Mouse (Mus musculus) liver, postnatal 0 days (tissue): ENCODE data around the gene Htr3b.

Source experiments
- CTCF ChIP-seq: sonication (generic); IDR thresholded peaks from 2 replicates; pipeline ENCODE4 v1.5.1; 2016; ENCODE audit warnings: antibody characterized with exemption, low read depth
- EP300 ChIP-seq: IDR thresholded peaks from 2 replicates; pipeline ENCODE4 v1.6.1; 2016; ENCODE audit warnings: antibody characterized with exemption, low read depth, mild to moderate bottlenecking

DNA sequence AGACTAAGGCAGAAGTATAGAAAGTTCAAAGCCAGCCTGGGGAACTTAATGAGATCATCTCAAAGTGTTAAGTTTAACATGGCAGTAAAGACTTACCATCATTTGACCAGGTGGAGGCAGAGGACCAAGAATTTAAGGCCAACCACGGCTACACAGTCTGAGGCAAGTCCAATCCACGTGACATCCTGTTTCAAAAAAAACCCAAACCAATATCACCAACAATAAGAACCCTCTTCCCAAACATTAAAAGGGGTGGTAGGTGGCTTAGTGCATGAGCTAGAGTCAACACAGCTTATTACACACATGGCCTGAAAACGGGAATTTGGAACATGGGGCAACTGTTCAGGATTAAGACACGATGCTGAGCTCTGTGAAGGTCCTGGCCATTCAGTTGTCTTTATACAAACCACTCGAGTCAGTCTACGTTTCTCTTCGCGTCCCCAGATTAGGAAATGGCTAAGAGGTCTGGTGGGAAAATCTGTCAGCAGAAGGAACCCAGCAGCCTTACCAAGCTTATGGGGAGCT is 19.6 kb upstream of the Htr3b start:
- TF ChIP-seq CTCF (no peak), EP300 (no peak)
